Mouse (Mus musculus) olfactory bulb, adult 2 months (tissue): ENCODE results near the gene Rdh14.

Experiments used
- CTCF ChIP-seq: fragments of 200-500 bp; IDR thresholded peaks from 2 replicates; pipeline ENCODE4 v1.5.1; 2012; ENCODE audit warnings: low read depth, mild to moderate bottlenecking, low read length, moderate library complexity; ENCODE audit not compliant: insufficient read depth
- POLR2A ChIP-seq: fragments of 200-500 bp; IDR thresholded peaks from 2 replicates; pipeline ENCODE4 v1.6.1; 2012; ENCODE audit warnings: mild to moderate bottlenecking, low read depth, low read length, moderate library complexity; ENCODE audit not compliant: insufficient read depth

- no peak for TF ChIP-seq POLR2A
- TF ChIP-seq CTCF = no peak
Measured at GRCm38 (mm10) chr12:10425982-10426863, 35.7 kb downstream of the Rdh14 start.
